Mouse (Mus musculus) stomach, postnatal 0 days (tissue): ENCODE results near the gene Hmbs.

Experiments
- CTCF ChIP-seq: IDR thresholded peaks from 2 replicates; pipeline ENCODE4 v1.5.1; 2016; ENCODE audit warnings: antibody characterized with exemption, low read depth, mild to moderate bottlenecking, moderate library complexity
- EP300 ChIP-seq: optimal IDR thresholded peaks from 2 replicates; pipeline ENCODE3; 2016; ENCODE audit warnings: antibody characterized with exemption

DNA sequence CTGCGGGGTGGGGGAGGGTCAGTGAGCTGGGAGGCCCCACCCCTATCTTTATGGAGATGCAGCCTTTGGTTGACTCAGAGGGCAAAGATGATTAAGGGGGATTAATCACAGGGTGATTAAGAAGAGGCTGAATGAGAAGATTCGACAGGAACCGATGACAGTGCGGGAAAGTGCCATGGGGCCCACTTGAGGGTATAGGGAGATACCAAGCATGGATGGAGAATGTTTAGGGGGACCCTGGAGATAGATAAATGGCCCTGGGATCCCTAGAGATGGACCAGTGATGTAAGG, 29.8 kb downstream of the Hmbs start:
- TF ChIP-seq CTCF (no peak), EP300 (no peak)
